Mouse (Mus musculus) cerebellum, adult 9-10 months (tissue): ENCODE results near the gene Rnaseh2b.

Experiments
- DNase-seq: peaks from one replicate; pipeline ENCODE4 v3.0.0; 2022

Gene Rnaseh2b

GRCm38 (mm10) chr14:62322581-62323344 is 30.4 kb downstream of the Rnaseh2b start:
- DNase-seq, result no peak

GRCm38 (mm10) chr14:62323457-62323856 is 31.1 kb downstream of the Rnaseh2b start:
- DNase-seq, result no peak

- no peak for DNase-seq
Observed at GRCm38 (mm10) chr14:62324943-62325342, 32.6 kb downstream of the Rnaseh2b start.

- DNase-seq, result no peak
Observed at GRCm38 (mm10) chr14:62326026-62326425, 33.6 kb downstream of the Rnaseh2b start.

GRCm38 (mm10) chr14:62327171-62327570 is 34.8 kb downstream of the Rnaseh2b start:
- DNase-seq, result no peak

GRCm38 (mm10) chr14:62328606-62329005 is 36.2 kb downstream of the Rnaseh2b start:
- no peak for DNase-seq

- DNase-seq, result no peak
Observed at GRCm38 (mm10) chr14:62329631-62330030, 37.2 kb downstream of the Rnaseh2b start.

- no peak for DNase-seq
Observed at GRCm38 (mm10) chr14:62331457-62331856, 39.1 kb downstream of the Rnaseh2b start.

- peak; percentile 87 for DNase-seq
Observed at GRCm38 (mm10) chr14:62331866-62332619, 39.7 kb downstream of the Rnaseh2b start.

- DNase-seq, result no peak
Observed at GRCm38 (mm10) chr14:62333909-62334687, 41.7 kb downstream of the Rnaseh2b start.

GRCm38 (mm10) chr14:62339196-62339595 is 46.8 kb downstream of the Rnaseh2b start:
- DNase-seq, result no peak

- DNase-seq, result peak; percentile 70
Observed at GRCm38 (mm10) chr14:62341887-62342642, 49.7 kb downstream of the Rnaseh2b start.

- no peak for DNase-seq
Observed at GRCm38 (mm10) chr14:62342643-62343144, 50.3 kb downstream of the Rnaseh2b start.

GRCm38 (mm10) chr14:62346570-62346969 is 54.2 kb downstream of the Rnaseh2b start:
- DNase-seq, result no peak

GRCm38 (mm10) chr14:62347103-62347502 is 54.7 kb downstream of the Rnaseh2b start:
- no peak for DNase-seq

- DNase-seq, result no peak
Observed at GRCm38 (mm10) chr14:62349786-62350185, 57.4 kb downstream of the Rnaseh2b start.

GRCm38 (mm10) chr14:62350186-62350585 is 57.8 kb downstream of the Rnaseh2b start:
- DNase-seq, result no peak

- DNase-seq, result no peak
Observed at GRCm38 (mm10) chr14:62350890-62351289, 58.5 kb downstream of the Rnaseh2b start.

- no peak for DNase-seq
Observed at GRCm38 (mm10) chr14:62353372-62353771, 61.0 kb downstream of the Rnaseh2b start.

- DNase-seq, result no peak
Observed at GRCm38 (mm10) chr14:62353793-62354192, 61.4 kb downstream of the Rnaseh2b start.

- DNase-seq, result no peak
Observed at GRCm38 (mm10) chr14:62355201-62355600, 62.8 kb downstream of the Rnaseh2b start.

- DNase-seq, result no peak
Observed at GRCm38 (mm10) chr14:62361263-62361980, 69.0 kb downstream of the Rnaseh2b start.
